Mouse (Mus musculus) forebrain, embryonic 16.5 days (tissue): ENCODE results near the gene Prkce. TPM values are rescaled to one million over a fixed set of nuclear protein-coding genes. Genes with fewer than 3 reads are reported as not detected.

Source experiments
- ATAC-seq: fragments of 200-750 bp; cut with Nextera tagmentation; 2 replicates; pipeline ENCODE4 v1.8.0; 2017; ENCODE audit warnings: mild to moderate bottlenecking, moderate library complexity
- H3K27ac ChIP-seq: fragments of 300-500 bp; sonication (generic); 2 replicates; pipeline ENCODE4 v1.5.1; 2014; ENCODE audit warnings: low read length, control low read depth
- H3K27me3 ChIP-seq: fragments of 300-500 bp; sonication (generic); replicated peaks from 2 replicates; pipeline ENCODE4 v1.6.1; 2014; ENCODE audit warnings: low read length; ENCODE audit not compliant: control insufficient read depth, insufficient read depth
- H3K36me3 ChIP-seq: fragments of 300-500 bp; sonication (generic); 2 replicates; pipeline ENCODE4 v1.6.1; 2014; ENCODE audit not compliant: control insufficient read depth, insufficient read depth
- H3K4me1 ChIP-seq: fragments of 300-500 bp; sonication (generic); replicated peaks from 2 replicates; pipeline ENCODE4 v1.6.1; 2014; ENCODE audit warnings: low read length; ENCODE audit not compliant: control insufficient read depth, insufficient read depth
- H3K4me2 ChIP-seq: fragments of 300-500 bp; sonication (generic); 2 replicates; pipeline ENCODE4 v1.6.1; 2014; ENCODE audit warnings: mild to moderate bottlenecking, low read length, control low read depth
- H3K4me3 ChIP-seq: fragments of 300-500 bp; sonication (generic); replicated peaks from 2 replicates; pipeline ENCODE4 v1.5.1; 2014; ENCODE audit warnings: mild to moderate bottlenecking, low read length, control low read depth
- H3K9ac ChIP-seq: fragments of 300-500 bp; sonication (generic); replicated peaks from 2 replicates; pipeline ENCODE4 v1.6.1; 2014; ENCODE audit warnings: low read depth, low read length, control low read depth
- H3K9me3 ChIP-seq: fragments of 300-500 bp; sonication (generic); 2 replicates; pipeline ENCODE4 v1.6.1; 2016; ENCODE audit warnings: low read length; ENCODE audit not compliant: control insufficient read depth
- WGBS: fragments of 180-500 bp; shearing (Covaris S2); extraction: QIAGEN DNeasy Blood & Tissue Kit; methylation state at CpG from one replicate; pipeline ENCODE4 v1.1.7; 2014; 5-methylcytosine and 5-hydroxymethylcytosine counted together
- polyA plus RNA-seq: library from polyadenylated mRNA; unstranded; fragments of >200 nt; fragmentation: Nextera tagmentation; extraction: Ambion mirVana; gene quantifications from 2 replicates; pipeline ENCODE4 v1.2.1, GENCODE M21; 2015

The Prkce gene
- polyA plus RNA-seq, 1 experiment from 2014 or later: 42.9 TPM

- Histone ChIP-seq H3K9me3 (no peaks in the 10 kb centered on the region), H3K36me3 (no peaks in the 10 kb centered on the region), H3K27me3 (no peaks in the 10 kb centered on the region), H3K4me1 (peaks cover 6% of the 10 kb centered on the region), H3K4me2 (no peak overlapping the region), H3K27ac (no peak overlapping the region), H3K4me3 (no peak overlapping the region), H3K9ac (no peak overlapping the region)
- no peak for ATAC-seq
- WGBS: 93% methylated on average over 1 of the region's 1 CpGs
Measured at GRCm38 (mm10) chr17:86149726-86150125, 17.9 kb upstream of the Prkce start.

- peaks cover 1% of the 10 kb centered on the region for H3K4me1 ChIP-seq
- no peak overlapping the region for H3K4me2 ChIP-seq
- WGBS: 12% methylated on average over 5 of the region's 5 CpGs
- H3K9me3 ChIP-seq: no peaks in the 10 kb centered on the region
- no peak overlapping the region for H3K27ac ChIP-seq
- no peak overlapping the region for H3K4me3 ChIP-seq
- H3K36me3 ChIP-seq: no peaks in the 10 kb centered on the region
- ATAC-seq: peak; percentile 98
- H3K9ac ChIP-seq: no peak overlapping the region
- no peaks in the 10 kb centered on the region for H3K27me3 ChIP-seq
Measured at GRCm38 (mm10) chr17:86150867-86151348, 16.7 kb upstream of the Prkce start.

GRCm38 (mm10) chr17:86156999-86157398 is 10.6 kb upstream of the Prkce start:
- Histone ChIP-seq H3K27me3 (no peaks in the 10 kb centered on the region), H3K36me3 (no peaks in the 10 kb centered on the region), H3K9ac (no peak overlapping the region), H3K9me3 (no peaks in the 10 kb centered on the region), H3K27ac (no peak overlapping the region), H3K4me1 (no peaks in the 10 kb centered on the region), H3K4me3 (no peak overlapping the region), H3K4me2 (no peak overlapping the region)
- WGBS: 76% methylated on average over 6 of the region's 6 CpGs
- no peak for ATAC-seq

- ATAC-seq: no peak
- H3K36me3 ChIP-seq: no peaks in the 10 kb centered on the region
- H3K27ac ChIP-seq: no peak overlapping the region
- H3K4me2 ChIP-seq: no peak overlapping the region
- no peak overlapping the region for H3K4me3 ChIP-seq
- no peaks in the 10 kb centered on the region for H3K27me3 ChIP-seq
- no peak overlapping the region for H3K9ac ChIP-seq
- H3K9me3 ChIP-seq: no peaks in the 10 kb centered on the region
- H3K4me1 ChIP-seq: 0 out of 2 replicates have a peak, but pooled peaks cover 2% of the 10 kb centered on the region
- 66% methylated on average over 15 of the region's 15 CpGs for WGBS
Measured at GRCm38 (mm10) chr17:86162672-86163071, 4.9 kb upstream of the Prkce start.

- Histone ChIP-seq H3K4me1 (peaks cover 10% of the 10 kb centered on the region), H3K9me3 (no peaks in the 10 kb centered on the region), H3K27me3 (no peaks in the 10 kb centered on the region), H3K4me3 (no peak overlapping the region), H3K36me3 (no peaks in the 10 kb centered on the region), H3K27ac (no peak overlapping the region), H3K9ac (no peak overlapping the region), H3K4me2 (no peak overlapping the region)
- ATAC-seq: no peak
- WGBS: 85% methylated on average over 7 of the region's 7 CpGs
Measured at GRCm38 (mm10) chr17:86164416-86164815, 3.2 kb upstream of the Prkce start.

GRCm38 (mm10) chr17:86166051-86166566 is 1.5 kb upstream of the Prkce start:
- Histone ChIP-seq H3K4me3 (peak overlapping the region; percentile 87), H3K9ac (peak overlapping the region; percentile 92), H3K36me3 (no peaks in the 10 kb centered on the region), H3K4me1 (peaks cover 24% of the 10 kb centered on the region), H3K27ac (no peak overlapping the region; the same call in 1 of the 2 replicates), H3K9me3 (no peaks in the 10 kb centered on the region), H3K27me3 (no peaks in the 10 kb centered on the region), H3K4me2 (peak overlapping the region; percentile 99)
- ATAC-seq: no peak
- 2% methylated on average over 19 of the region's 19 CpGs for WGBS

- peak overlapping the region; percentile 92 for H3K9ac ChIP-seq
- H3K4me2 ChIP-seq: peak overlapping the region; percentile 99
- H3K36me3 ChIP-seq: no peaks in the 10 kb centered on the region
- H3K27me3 ChIP-seq: no peaks in the 10 kb centered on the region
- H3K27ac ChIP-seq: peak overlapping the region; percentile 85
- peak overlapping the region; percentile 87 for H3K4me3 ChIP-seq
- ATAC-seq: peak; percentile 41
- no peaks in the 10 kb centered on the region for H3K9me3 ChIP-seq
- under 1% methylated on average over 46 of the region's 46 CpGs for WGBS
- peaks cover 29% of the 10 kb centered on the region for H3K4me1 ChIP-seq
Measured at GRCm38 (mm10) chr17:86166567-86167319, 842 bp upstream of the Prkce start.

- peak overlapping the region; percentile 87 for H3K4me3 ChIP-seq
- H3K36me3 ChIP-seq: no peaks in the 10 kb centered on the region
- peaks cover 32% of the 10 kb centered on the region for H3K4me1 ChIP-seq
- H3K4me2 ChIP-seq: peak overlapping the region; percentile 99
- under 1% methylated on average over 64 of the region's 64 CpGs for WGBS
- H3K9me3 ChIP-seq: no peaks in the 10 kb centered on the region
- peak overlapping the region; percentile 92 for H3K9ac ChIP-seq
- peak; percentile 13 for ATAC-seq
- peak overlapping the region; percentile 96 for H3K27ac ChIP-seq
- no peaks in the 10 kb centered on the region for H3K27me3 ChIP-seq
Measured at GRCm38 (mm10) chr17:86168231-86168981, 821 bp downstream of the Prkce start.

GRCm38 (mm10) chr17:86169092-86169491 is 1.5 kb downstream of the Prkce start:
- peaks cover 32% of the 10 kb centered on the region for H3K4me1 ChIP-seq
- H3K27me3 ChIP-seq: no peaks in the 10 kb centered on the region
- H3K9me3 ChIP-seq: no peaks in the 10 kb centered on the region
- no peaks in the 10 kb centered on the region for H3K36me3 ChIP-seq
- ATAC-seq: no peak
- peak overlapping the region; percentile 92 for H3K9ac ChIP-seq
- WGBS: 13% methylated on average over 6 of the region's 6 CpGs
- no peak overlapping the region; the same call in 1 of the 2 replicates for H3K27ac ChIP-seq
- peak overlapping the region; percentile 87 for H3K4me3 ChIP-seq
- peak overlapping the region; percentile 99 for H3K4me2 ChIP-seq
